Mouse (Mus musculus) hindbrain, embryonic 15.5 days (tissue): ENCODE results near the gene Hspa5. TPM values are rescaled to one million over a fixed set of nuclear protein-coding genes. Genes with fewer than 3 reads are reported as not detected.

ENCODE experiments used
- ATAC-seq: fragments of 200-750 bp; cut with Nextera tagmentation; 2 replicates; pipeline ENCODE4 v1.8.0; 2017; ENCODE audit warnings: low read depth, moderate number of reproducible peaks, moderate TSS enrichment; ENCODE audit not compliant: low FRiP score
- H3K27ac ChIP-seq: fragments of 300-500 bp; sonication (generic); replicated peaks from 2 replicates; pipeline ENCODE4 v1.5.1; 2015; ENCODE audit warnings: mild to moderate bottlenecking, inconsistent platforms
- H3K27me3 ChIP-seq: fragments of 300-500 bp; sonication (generic); 2 replicates; pipeline ENCODE4 v1.6.1; 2015; ENCODE audit warnings: control low read depth, inconsistent platforms
- H3K36me3 ChIP-seq: fragments of 300-500 bp; sonication (generic); 2 replicates; pipeline ENCODE4 v1.6.1; 2015; ENCODE audit warnings: control low read depth, inconsistent platforms
- H3K4me1 ChIP-seq: fragments of 300-500 bp; sonication (generic); replicated peaks from 2 replicates; pipeline ENCODE4 v1.6.1; 2015; ENCODE audit warnings: control low read depth, inconsistent platforms
- H3K4me2 ChIP-seq: fragments of 300-500 bp; sonication (generic); 2 replicates; pipeline ENCODE4 v1.6.1; 2015; ENCODE audit warnings: moderate library complexity, mild to moderate bottlenecking, inconsistent platforms
- H3K4me3 ChIP-seq: fragments of 300-500 bp; sonication (generic); 2 replicates; pipeline ENCODE4 v1.5.1; 2015; ENCODE audit warnings: mild to moderate bottlenecking, inconsistent platforms
- H3K9ac ChIP-seq: fragments of 300-500 bp; sonication (generic); 2 replicates; pipeline ENCODE4 v1.6.1; 2015; ENCODE audit warnings: inconsistent platforms
- H3K9me3 ChIP-seq: fragments of 300-500 bp; sonication (generic); 2 replicates; pipeline ENCODE4 v1.6.1; 2016; ENCODE audit warnings: control low read depth, inconsistent platforms
- WGBS: fragments of 180-500 bp; shearing (Covaris S2); methylation state at CpG from one replicate; pipeline ENCODE4 v1.1.7; 2015; 5-methylcytosine and 5-hydroxymethylcytosine counted together
- polyA plus RNA-seq: library from polyadenylated mRNA; unstranded; fragments of >200 nt; fragmentation: Nextera tagmentation; extraction: Ambion mirVana; gene quantifications from 2 replicates; pipeline ENCODE4 v1.2.1, GENCODE M21; 2015

The Hspa5 gene
- polyA plus RNA-seq, 1 experiment from 2014 or later: 436 TPM

GRCm38 (mm10) chr2:34818492-34818891, 46.7 kb downstream of the Hspa5 start:
- Histone ChIP-seq H3K27ac (no peak overlapping the region), H3K36me3 (peaks cover 23% of the 10 kb centered on the region), H3K9ac (no peak overlapping the region), H3K27me3 (no peaks in the 10 kb centered on the region), H3K4me3 (no peak overlapping the region), H3K4me1 (peaks cover 2% of the 10 kb centered on the region; the same call in 1 of the 2 replicates), H3K4me2 (no peak overlapping the region), H3K9me3 (no peaks in the 10 kb centered on the region)
- no peak for ATAC-seq
- 95% methylated on average over 2 of the region's 2 CpGs for WGBS

- H3K27me3 ChIP-seq: no peaks in the 10 kb centered on the region
- WGBS: under 1% methylated on average over 55 of the region's 57 CpGs
- H3K36me3 ChIP-seq: peaks cover 11% of the 10 kb centered on the region
- peak within 1 kb of the TSS; percentile 85 for H3K27ac ChIP-seq
- H3K4me3 ChIP-seq: peak within 1 kb of the TSS; percentile 90
- H3K4me1 ChIP-seq: peaks cover 28% of the 10 kb centered on the region
- H3K4me2 ChIP-seq: peak within 1 kb of the TSS; percentile 94
- H3K9me3 ChIP-seq: no peaks in the 10 kb centered on the region
- peak within 1 kb of the TSS; percentile 94 for H3K9ac ChIP-seq
- ATAC-seq: peak; percentile 97
Observed at GRCm38 (mm10) chr2:34825827-34826459, 54.2 kb downstream of the Hspa5 start, which contains the start of gene Fbxw2. Fbxw2 (minus strand) TSS chr2:34826311.

- peak overlapping the region; percentile 85 for H3K27ac ChIP-seq
- H3K4me2 ChIP-seq: peak overlapping the region; percentile 94
- H3K9me3 ChIP-seq: no peaks in the 10 kb centered on the region
- WGBS: 34% methylated on average over 20 of the region's 21 CpGs
- peak overlapping the region; percentile 90 for H3K4me3 ChIP-seq
- peak; percentile 60 for ATAC-seq
- H3K9ac ChIP-seq: peak overlapping the region; percentile 94
- peaks cover 9% of the 10 kb centered on the region for H3K36me3 ChIP-seq
- no peaks in the 10 kb centered on the region for H3K27me3 ChIP-seq
- H3K4me1 ChIP-seq: peaks cover 28% of the 10 kb centered on the region
Observed at GRCm38 (mm10) chr2:34826460-34827231, 54.9 kb downstream of the Hspa5 start.

Other genes with a start within 250 kb of the Hspa5 start
- gene Gapvd1, start 16.7 kb upstream of the Hspa5 start, polyA plus RNA-seq: 106 and 108 TPM in 2 replicates
- gene Rabepk, start 27.9 kb downstream of the Hspa5 start, polyA plus RNA-seq: 24.8 and 27.3 TPM in 2 replicates
- 96.8 and 97.6 TPM in 2 replicates for gene Fbxw2, start 54.3 kb downstream of the Hspa5 start, polyA plus RNA-seq
- gene Gm34653, start 61.0 kb downstream of the Hspa5 start, polyA plus RNA-seq: not detected in 2 replicates
- gene Cutal, start 102.4 kb downstream of the Hspa5 start, polyA plus RNA-seq: 0.32 and 0.39 TPM in 2 replicates
- gene Psmd5, start 103.0 kb downstream of the Hspa5 start, polyA plus RNA-seq: 97.3 and 97.9 TPM in 2 replicates
- 2.1 and 2.3 TPM in 2 replicates for gene Phf19, start 142.1 kb downstream of the Hspa5 start, polyA plus RNA-seq
- gene Traf1, start 189.8 kb downstream of the Hspa5 start, polyA plus RNA-seq: 2.0 and 2.2 TPM in 2 replicates